Mouse (Mus musculus) liver, postnatal 0 days (tissue): Measurements from ENCODE around the gene Gm10376.
"Not testable (repeated sequence)": the region's sequence is repeated elsewhere in the genome, so short reads cannot be mapped to it uniquely, and the experiment has no call there.

ENCODE experiments used
- CTCF ChIP-seq: sonication (generic); IDR thresholded peaks from 2 replicates; pipeline ENCODE4 v1.5.1; 2016; ENCODE audit warnings: antibody characterized with exemption, low read depth
- EP300 ChIP-seq: IDR thresholded peaks from 2 replicates; pipeline ENCODE4 v1.6.1; 2016; ENCODE audit warnings: antibody characterized with exemption, low read depth, mild to moderate bottlenecking

DNA sequence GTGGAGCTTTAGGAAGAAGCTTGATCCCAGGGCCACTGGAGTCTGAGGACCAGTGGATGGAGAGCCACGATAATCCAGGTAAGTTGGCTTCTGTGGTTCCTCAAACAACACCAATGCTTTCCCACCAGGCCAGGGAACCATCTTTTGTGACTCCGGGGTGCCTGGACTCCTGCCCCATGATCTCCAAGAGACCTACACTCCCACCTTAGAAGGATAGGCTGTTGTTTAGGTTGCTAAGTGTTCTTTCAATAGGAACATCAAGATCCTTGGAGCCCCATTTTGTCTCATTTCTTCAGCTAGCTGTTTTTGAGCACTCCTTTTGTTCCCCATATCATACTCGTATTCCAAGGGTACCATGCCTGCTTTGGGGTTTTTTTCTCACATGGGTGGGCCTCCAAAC is 42.6 kb upstream of the Gm10376 start:
- not testable (repeated sequence) for TF ChIP-seq EP300, CTCF
